Mouse (Mus musculus): ENCODE data around the gene Prss41. TPM values are rescaled to one million over a fixed set of nuclear protein-coding genes. Genes with fewer than 3 reads are reported as not detected.
A peak's percentile ranks its signal among the peaks of the same experiment; 100 is the strongest.
"Not testable (repeated sequence)": the region's sequence is repeated elsewhere in the genome, so short reads cannot be mapped to it uniquely, and the experiment has no call there.

The Prss41 gene
- 1 to 10 TPM; 1.8 to 2.0 TPM for total RNA-seq (2021)
- long read RNA-seq, experiment 1, result 0 reads
- long read RNA-seq, experiment 2, partial matches to known transcripts, result 1 of 2 reads
- long read RNA-seq, experiment 2, other reads (novel, unspliced or antisense), result 1 of 2 reads

DNA sequence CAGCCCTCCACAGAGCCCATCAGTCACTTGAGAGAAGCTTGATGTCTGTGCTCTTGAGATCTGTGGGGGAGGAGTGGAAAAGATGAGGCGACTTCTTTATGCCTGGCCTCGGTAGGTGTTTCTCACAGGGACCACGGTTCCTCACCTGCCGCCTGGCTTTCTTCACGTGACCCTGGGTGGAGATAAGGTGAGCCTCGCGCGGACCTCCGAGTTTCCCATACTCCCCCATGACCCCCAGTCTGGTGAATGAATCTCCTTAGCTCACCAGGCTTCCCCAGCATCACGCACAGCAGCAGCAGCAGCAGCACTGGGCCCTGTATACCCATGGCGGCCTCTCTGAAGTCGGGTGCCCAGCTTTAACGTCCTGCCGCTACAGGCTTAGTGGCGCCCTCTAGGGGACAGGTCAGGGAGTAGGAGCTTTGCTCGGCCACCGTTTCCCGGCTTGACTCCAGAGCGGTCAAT, at the start of gene Prss41, which contains the start of gene Prss32:
Gene Prss41 (minus strand): TSS at position 361 of the 462 bp plus-strand sequence.
Gene Prss32 (plus strand): TSS at position 44 of the 462 bp plus-strand sequence.
- DNase-seq (ENCODE audit: low spot score in 2 of 2), result no peak

DNA sequence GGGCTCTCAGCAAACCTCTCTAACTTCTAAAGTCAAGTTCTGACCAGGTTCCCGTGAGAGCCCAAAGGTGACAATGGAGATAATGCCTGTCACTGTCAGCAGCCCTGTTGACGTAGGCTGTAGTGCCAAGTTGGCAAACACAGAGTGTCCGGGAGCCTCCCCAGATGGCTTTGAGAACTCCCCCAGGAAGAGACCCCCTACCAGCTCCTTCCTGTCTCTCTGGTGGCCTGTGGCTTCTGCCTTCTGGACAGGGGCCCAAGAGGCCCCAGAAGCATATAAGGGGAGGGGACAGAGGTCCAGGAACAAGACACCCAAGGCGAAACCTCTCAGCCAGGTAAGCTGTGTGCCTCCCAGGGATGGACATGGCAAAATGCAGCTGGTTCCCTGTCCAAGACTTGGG, 36.6 kb upstream of the Prss41 start, which contains the start of the genes Dcpp1 and Dcpp2:
Gene Dcpp1 (plus strand): TSS at position 301 of the 400 bp plus-strand sequence.
Gene Dcpp2 (plus strand): TSS at position 305 of the 400 bp plus-strand sequence.
- DNase-seq (ENCODE audit: low spot score in 2 of 2), result not testable (repeated sequence)

DNA sequence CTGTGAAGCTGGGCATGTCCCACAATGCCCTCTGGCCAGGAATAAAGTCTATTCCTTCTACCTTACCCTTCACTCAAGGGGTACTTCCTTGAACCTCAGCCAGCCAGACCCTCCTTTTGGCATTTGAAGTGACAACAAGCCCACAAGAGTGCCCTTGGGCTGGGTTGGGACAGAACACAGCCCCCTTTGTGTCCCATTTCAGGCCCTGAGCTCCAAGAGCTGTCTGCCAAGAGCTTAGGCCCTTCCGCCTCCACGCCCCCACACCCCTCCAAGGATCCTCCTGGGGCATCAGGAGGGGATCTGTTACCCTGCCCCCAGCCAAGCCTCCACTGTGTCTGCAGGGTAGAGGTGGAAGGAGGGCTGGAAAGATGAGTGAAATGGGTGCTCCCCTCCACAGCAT, 33.2 kb upstream of the Prss41 start:
- peak; percentile 18 to 22 for DNase-seq (ENCODE audit: low spot score in 2 of 2)

DNA sequence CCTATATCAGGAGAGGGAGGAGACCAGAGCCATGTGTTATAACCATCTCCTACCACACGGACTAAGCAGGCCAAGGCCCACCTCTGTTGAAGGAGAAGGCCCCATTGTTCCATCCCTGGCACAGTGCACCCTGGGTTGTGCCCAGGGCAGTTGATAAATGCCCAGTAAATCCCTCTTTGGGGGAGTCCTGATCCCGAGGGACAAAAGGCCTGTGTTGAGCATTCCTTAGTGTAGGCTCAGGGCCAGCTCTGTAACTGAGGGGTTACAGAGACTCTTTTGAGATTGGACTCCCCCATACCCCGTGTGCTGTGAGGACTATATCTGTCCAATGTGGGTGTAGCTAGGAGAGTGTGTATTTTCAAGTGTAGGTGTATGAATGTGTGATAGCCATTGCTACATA, 32.8 kb upstream of the Prss41 start:
- peak; percentile 20 to 54 for DNase-seq (ENCODE audit: low spot score in 2 of 2)

GRCm38 (mm10) chr17:23873884-23874856, 30.2 kb upstream of the Prss41 start:
- peak in 1 of 2 experiments; percentile 25 for DNase-seq (ENCODE audit: low spot score in 2 of 2)

DNA sequence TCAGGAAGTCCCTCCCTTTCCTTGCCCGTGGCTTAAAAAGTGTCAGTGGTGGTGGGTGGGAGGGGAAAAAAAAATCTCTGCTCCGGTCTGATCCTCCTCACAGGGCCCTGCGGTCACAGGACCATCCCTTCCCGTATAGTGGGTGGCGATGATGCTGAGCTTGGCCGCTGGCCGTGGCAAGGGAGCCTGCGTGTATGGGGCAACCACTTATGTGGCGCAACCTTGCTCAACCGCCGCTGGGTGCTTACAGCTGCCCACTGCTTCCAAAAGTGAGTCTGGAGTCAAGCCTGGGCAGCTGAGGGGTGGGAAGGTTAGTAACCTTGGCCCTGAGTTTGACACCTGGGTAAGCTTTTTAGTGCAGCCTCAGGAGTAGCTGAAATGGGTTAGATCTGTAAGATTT, 24.5 kb upstream of the Prss41 start:
- DNase-seq (ENCODE audit: low spot score in 2 of 2), result no peak

GRCm38 (mm10) chr17:23867756-23868155, 23.8 kb upstream of the Prss41 start, which contains the start of gene Prss21:
TSS of gene Prss21 (plus strand) at chr17:23868056.
- no peak for DNase-seq (ENCODE audit: low spot score in 2 of 2)

DNA sequence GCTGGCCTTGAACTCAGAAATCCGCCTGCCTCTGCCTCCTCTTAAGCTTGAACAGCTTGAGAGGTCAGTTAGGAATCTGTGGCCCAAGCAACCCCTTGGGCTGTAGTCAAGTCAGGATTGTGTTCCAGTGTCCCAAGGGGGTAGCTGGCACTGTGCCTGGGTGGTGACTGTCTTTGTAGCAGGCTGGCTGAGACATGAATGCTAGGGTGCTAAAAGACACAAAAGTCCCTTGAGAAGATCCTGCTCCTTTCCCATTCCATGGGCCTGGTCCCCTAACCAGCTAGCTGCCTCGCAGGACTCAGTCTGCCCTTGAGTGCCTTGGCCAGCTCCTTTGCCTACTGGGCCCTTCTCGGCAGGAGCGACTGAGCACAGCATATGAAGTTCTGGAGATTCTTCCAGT, 19.0 kb upstream of the Prss41 start:
- DNase-seq (ENCODE audit: low spot score in 2 of 2), result no peak

GRCm38 (mm10) chr17:23857913-23858312, 13.9 kb upstream of the Prss41 start:
- no peak for DNase-seq (ENCODE audit: low spot score in 2 of 2)

- DNase-seq (ENCODE audit: low spot score in 2 of 2), result no peak
These were observed 13.2 kb upstream of the Prss41 start for GRCm38 (mm10) chr17:23857193-23857592.

GRCm38 (mm10) chr17:23854229-23854765, 10.3 kb upstream of the Prss41 start:
- no peak for DNase-seq (ENCODE audit: low spot score in 2 of 2)

DNA sequence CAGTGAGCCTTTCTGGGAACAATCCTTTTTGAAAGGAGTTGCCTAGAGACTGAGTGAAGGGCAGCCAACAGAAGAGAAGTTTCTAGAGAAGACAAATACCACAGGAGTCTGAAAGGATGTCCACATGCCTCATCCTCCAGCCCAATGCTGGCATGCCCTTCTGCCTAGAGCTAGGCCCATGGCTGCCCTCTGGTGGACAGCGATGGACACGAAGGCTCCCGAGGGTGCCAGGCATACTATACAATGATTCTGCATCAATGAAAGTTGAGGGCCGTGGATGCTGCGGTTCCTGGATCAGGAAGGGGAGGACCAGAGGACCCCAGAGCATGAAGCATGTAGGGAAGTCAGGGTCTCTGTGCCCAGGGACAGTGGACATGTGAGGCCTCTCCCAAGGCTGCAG, 9.3 kb upstream of the Prss41 start:
- DNase-seq (ENCODE audit: low spot score in 2 of 2), result peak in 1 of 2 experiments; percentile 36

GRCm38 (mm10) chr17:23850853-23851749, 7.1 kb upstream of the Prss41 start:
- DNase-seq (ENCODE audit: low spot score in 2 of 2), result peak; percentile 56 to 67

DNA sequence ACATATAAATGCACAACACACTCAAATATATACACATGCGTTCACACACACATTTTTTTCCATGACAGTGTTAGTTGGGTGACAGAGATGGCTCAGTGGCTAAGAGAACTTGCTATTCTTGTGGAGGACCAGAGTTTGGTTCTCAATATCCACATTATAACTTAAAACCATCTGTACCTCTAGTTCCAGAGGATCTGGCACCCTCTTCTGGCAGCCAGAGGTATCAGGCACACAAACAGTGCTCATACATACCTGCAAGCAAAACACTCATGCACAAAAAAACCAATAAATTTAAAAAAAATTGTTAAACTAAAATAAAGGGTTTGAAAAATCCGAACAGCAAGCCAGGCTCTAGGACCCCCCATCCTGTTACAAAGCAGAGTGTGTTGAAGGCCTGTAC, 6.1 kb upstream of the Prss41 start:
- DNase-seq (ENCODE audit: low spot score in 2 of 2), result no peak

GRCm38 (mm10) chr17:23843141-23843811, 696 bp downstream of the Prss41 start:
- no peak for DNase-seq (ENCODE audit: low spot score in 2 of 2)

GRCm38 (mm10) chr17:23841145-23841544, 2.8 kb downstream of the Prss41 start:
- DNase-seq (ENCODE audit: low spot score in 2 of 2), result peak in 1 of 2 experiments; percentile 66

GRCm38 (mm10) chr17:23836006-23836575, 7.9 kb downstream of the Prss41 start, which contains the start of gene Prss33:
TSS of gene Prss33 (minus strand) at chr17:23836056.
- DNase-seq (ENCODE audit: low spot score in 2 of 2), result no peak

DNA sequence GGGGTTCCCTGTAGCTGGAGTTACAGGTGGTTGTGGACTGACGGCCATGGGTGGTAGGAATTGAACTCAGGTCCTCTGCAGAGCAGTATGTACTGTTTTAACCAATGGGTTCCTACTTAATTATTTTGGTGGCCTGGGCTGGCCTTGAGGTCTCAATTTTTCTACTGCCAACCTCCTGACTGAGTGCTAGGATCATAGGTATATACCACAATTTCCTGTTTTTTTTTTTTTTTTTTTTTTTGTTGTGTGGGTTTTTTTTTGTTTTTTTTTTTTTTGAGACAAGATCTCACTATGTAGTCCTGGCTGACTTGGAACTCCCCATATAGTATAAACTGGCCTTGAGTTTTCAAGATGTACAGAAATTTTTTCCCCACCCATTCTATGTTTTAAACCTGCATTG, 12.8 kb downstream of the Prss41 start:
- no peak for DNase-seq (ENCODE audit: low spot score in 2 of 2)

- peak; percentile 88 to 89 for DNase-seq (ENCODE audit: low spot score in 2 of 2)
These were observed 14.8 kb downstream of the Prss41 start, which contains the start of gene Elob for GRCm38 (mm10) chr17:23829064-23829619. TSS of gene Elob (minus strand) at chr17:23829136.

Data from layer of hippocampus, postnatal 14 days (tissue).